In genomic region chr16:77322338-77322737, GRCm38 (mm10) we compare ENCODE assay signal across 13 mouse cellular contexts.
DNase-seq lines count a peak whose midpoint lies in the region; ATAC-seq lines count a peak whose summit lies in the region.
"Had no signal": no experiment of that assay in that cellular context is flagged by ENCODE, and none has a peak within 500 bp of the region (broad histone marks: within the 10 kb centered on the region; RNA-seq: fewer than 3 reads in every experiment).

No protein-coding gene starts in this region.

- DNase-seq in cerebellum, adult 11 months: peak; percentile 8
- DNase-seq in cerebellum, adult 8-10 months: no peak
- no peak for DNase-seq in midbrain, embryonic 10.5 days (ENCODE audit: low spot score)
- no peak for DNase-seq in left cerebral cortex, postnatal 10 days (ENCODE audit: extremely low spot score in 1 of 2, low spot score in 2 of 2)
- no peak for DNase-seq in left cerebral cortex, adult 18-20 months (ENCODE audit: low spot score in 2 of 2)
- DNase-seq: B cell, adult 2 months; lung, postnatal 10 days had no signal

- intact Hi-C loops in left cerebral cortex, postnatal 10 days (cut with DNase I): no loop called here

- H3K9ac ChIP-seq in midbrain, embryonic 16.5 days (ENCODE audit: low read depth, low read length): no peak overlapping the region
- H3K9ac ChIP-seq in hindbrain, embryonic 15.5 days: no peak overlapping the region
- H3K9ac ChIP-seq in neural tube, embryonic 14.5 days (replicated peaks; ENCODE audit: low read depth, low read length): no peak overlapping the region
- H3K9ac ChIP-seq: heart, embryonic 13.5 days; stomach, embryonic 15.5 days had no signal

- 0 out of 2 replicates have a peak overlapping the region, but pooled peaks have one; percentile 39 for H3K27ac ChIP-seq in midbrain, embryonic 10.5 days (replicated peaks)
- H3K27ac ChIP-seq in midbrain, embryonic 16.5 days (ENCODE audit: low read length): no peak overlapping the region
- H3K27ac ChIP-seq in hindbrain, embryonic 15.5 days (replicated peaks): no peak overlapping the region
- no peak overlapping the region for H3K27ac ChIP-seq in neural tube, embryonic 14.5 days (ENCODE audit: low read depth, low read length)
- H3K27ac ChIP-seq: heart, embryonic 13.5 days; stomach, embryonic 15.5 days had no signal

- no peaks in the 10 kb centered on the region for H3K36me3 ChIP-seq in midbrain, embryonic 10.5 days
- no peaks in the 10 kb centered on the region for H3K36me3 ChIP-seq in midbrain, embryonic 16.5 days (ENCODE audit: control insufficient read depth, insufficient read depth, low read length)
- no peaks in the 10 kb centered on the region for H3K36me3 ChIP-seq in hindbrain, embryonic 15.5 days
- H3K36me3 ChIP-seq in neural tube, embryonic 14.5 days (ENCODE audit: control insufficient read depth, insufficient read depth, low read length): no peaks in the 10 kb centered on the region
- H3K36me3 ChIP-seq: heart, embryonic 13.5 days; stomach, embryonic 15.5 days had no signal

- no peaks in the 10 kb centered on the region for H3K9me3 ChIP-seq in midbrain, embryonic 10.5 days (replicated peaks)
- H3K9me3 ChIP-seq in midbrain, embryonic 16.5 days (replicated peaks; ENCODE audit: control insufficient read depth, low read length, poor library complexity, severe bottlenecking): no peaks in the 10 kb centered on the region
- H3K9me3 ChIP-seq in hindbrain, embryonic 15.5 days: no peaks in the 10 kb centered on the region
- no peaks in the 10 kb centered on the region for H3K9me3 ChIP-seq in neural tube, embryonic 14.5 days (ENCODE audit: control insufficient read depth, low read length)
- H3K9me3 ChIP-seq: heart, embryonic 13.5 days; stomach, embryonic 15.5 days had no signal

- 73% methylated on average over 5 of the region's 5 CpGs for WGBS in midbrain, embryonic 10.5 days
- 24% methylated on average over 5 of the region's 5 CpGs for WGBS in midbrain, embryonic 16.5 days
- 15% methylated on average over 5 of the region's 5 CpGs for WGBS in hindbrain, embryonic 15.5 days
- WGBS in neural tube, embryonic 14.5 days: 10% methylated on average over 5 of the region's 5 CpGs

- H3K4me1 ChIP-seq in midbrain, embryonic 10.5 days: peaks cover 13% of the 10 kb centered on the region
- H3K4me1 ChIP-seq in midbrain, embryonic 16.5 days (ENCODE audit: control insufficient read depth, insufficient read depth, low read length): no peaks in the 10 kb centered on the region
- peaks cover 3% of the 10 kb centered on the region; the same call in 1 of the 2 replicates for H3K4me1 ChIP-seq in hindbrain, embryonic 15.5 days (replicated peaks)
- H3K4me1 ChIP-seq in neural tube, embryonic 14.5 days (ENCODE audit: control insufficient read depth, insufficient read depth, low read length): no peaks in the 10 kb centered on the region
- H3K4me1 ChIP-seq: heart, embryonic 13.5 days; stomach, embryonic 15.5 days had no signal

- no peaks in the 10 kb centered on the region for H3K27me3 ChIP-seq in midbrain, embryonic 10.5 days (ENCODE audit: low read depth, poor library complexity, severe bottlenecking)
- no peaks in the 10 kb centered on the region for H3K27me3 ChIP-seq in midbrain, embryonic 16.5 days (ENCODE audit: control insufficient read depth, insufficient read depth, low read depth, low read length)
- H3K27me3 ChIP-seq in hindbrain, embryonic 15.5 days: no peaks in the 10 kb centered on the region
- no peaks in the 10 kb centered on the region for H3K27me3 ChIP-seq in neural tube, embryonic 14.5 days (ENCODE audit: control insufficient read depth, insufficient read depth, low read length)
- H3K27me3 ChIP-seq: heart, embryonic 13.5 days; Patski; stomach, embryonic 15.5 days had no signal

- no peak overlapping the region for H3K4me2 ChIP-seq in midbrain, embryonic 16.5 days (ENCODE audit: low read length)
- H3K4me2 ChIP-seq in hindbrain, embryonic 15.5 days: no peak overlapping the region
- H3K4me2 ChIP-seq in neural tube, embryonic 14.5 days (ENCODE audit: low read depth, low read length): no peak overlapping the region
- H3K4me2 ChIP-seq: heart, embryonic 13.5 days; stomach, embryonic 15.5 days had no signal

- no peak overlapping the region for H3K4me3 ChIP-seq in midbrain, embryonic 10.5 days
- H3K4me3 ChIP-seq in midbrain, embryonic 16.5 days (ENCODE audit: low read depth, low read length): no peak overlapping the region
- no peak overlapping the region for H3K4me3 ChIP-seq in hindbrain, embryonic 15.5 days
- H3K4me3 ChIP-seq in neural tube, embryonic 14.5 days (ENCODE audit: low read depth, low read length): no peak overlapping the region
- H3K4me3 ChIP-seq: heart, embryonic 13.5 days; stomach, embryonic 15.5 days had no signal

- ATAC-seq in midbrain, embryonic 16.5 days: no peak
- peak; percentile 51; the same call in 1 of the 2 replicates for ATAC-seq in hindbrain, embryonic 15.5 days (ENCODE audit: low FRiP score, low read depth)
- peak; percentile 56; the same call in 1 of the 2 replicates for ATAC-seq in neural tube, embryonic 14.5 days (ENCODE audit: low read depth)
- ATAC-seq: Patski had no signal
